Mouse (Mus musculus): ENCODE data around the gene Gm20388. TPM values are rescaled to one million over a fixed set of nuclear protein-coding genes. Genes with fewer than 3 reads are reported as not detected.

Gene Gm20388
- polyA plus RNA-seq, 1 experiment from 2014 or later, result not detected

DNA sequence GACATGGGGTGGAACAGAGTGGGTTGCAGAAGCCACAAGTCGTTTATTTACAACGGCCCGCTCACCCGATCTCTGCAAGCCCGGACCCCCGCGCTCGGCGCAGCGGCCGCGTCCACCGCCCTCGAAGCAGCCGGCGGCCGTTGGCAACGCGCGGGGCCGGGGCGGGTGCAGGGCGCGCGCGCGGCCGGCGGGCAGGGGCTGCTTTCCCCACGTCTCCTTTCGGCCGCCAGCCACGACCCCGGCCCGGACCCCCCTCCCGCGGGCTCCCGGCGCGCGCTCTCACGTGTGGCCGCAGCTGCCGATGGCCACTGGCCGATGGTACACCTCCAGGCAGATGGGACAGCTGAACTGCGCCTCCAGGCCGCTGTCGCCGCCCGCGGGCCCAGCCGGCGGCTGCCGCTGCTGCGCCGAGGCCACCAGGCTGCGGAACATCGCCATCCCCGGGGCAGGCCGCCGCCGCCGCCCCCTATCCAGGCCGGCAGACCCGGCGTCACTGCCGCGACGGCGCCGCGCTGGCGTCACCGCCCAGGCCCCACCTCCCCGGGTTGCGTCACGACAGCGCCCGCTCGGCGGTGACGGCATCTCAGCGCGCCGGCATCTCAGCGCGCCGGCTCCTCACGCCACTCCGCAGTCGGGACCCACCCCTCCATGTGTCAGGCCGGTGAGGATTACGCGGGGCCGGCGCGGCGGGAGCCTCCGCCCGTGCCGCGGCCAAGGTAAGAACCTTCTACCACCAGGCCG is 2565.1 kb downstream of the Gm20388 start, which contains the start of the genes Rnf166 and Ctu2:
Rnf166 (minus strand) TSS at position 485 of the 741 bp plus-strand sequence.
Ctu2 (plus strand) TSS at position 564 of the 741 bp plus-strand sequence.
- Histone ChIP-seq H3K27ac (replicated peaks) (peak within 1 kb of the TSS; percentile 90), H3K27me3 (replicated peaks) (no peaks in the 10 kb centered on the region), H3K9ac (peak within 1 kb of the TSS; percentile 98), H3K4me2 (peak within 1 kb of the TSS; percentile 92), H3K9me3 (no peaks in the 10 kb centered on the region), H3K4me1 (peaks cover 25% of the 10 kb centered on the region), H3K36me3 (peaks cover 65% of the 10 kb centered on the region), H3K4me3 (peak within 1 kb of the TSS; percentile 99)
- under 1% methylated on average over 103 of the region's 103 CpGs for WGBS
- ATAC-seq (ENCODE audit: extremely low read depth, insufficient number of reproducible peaks, low FRiP score, low TSS enrichment), result peak; percentile 87

DNA sequence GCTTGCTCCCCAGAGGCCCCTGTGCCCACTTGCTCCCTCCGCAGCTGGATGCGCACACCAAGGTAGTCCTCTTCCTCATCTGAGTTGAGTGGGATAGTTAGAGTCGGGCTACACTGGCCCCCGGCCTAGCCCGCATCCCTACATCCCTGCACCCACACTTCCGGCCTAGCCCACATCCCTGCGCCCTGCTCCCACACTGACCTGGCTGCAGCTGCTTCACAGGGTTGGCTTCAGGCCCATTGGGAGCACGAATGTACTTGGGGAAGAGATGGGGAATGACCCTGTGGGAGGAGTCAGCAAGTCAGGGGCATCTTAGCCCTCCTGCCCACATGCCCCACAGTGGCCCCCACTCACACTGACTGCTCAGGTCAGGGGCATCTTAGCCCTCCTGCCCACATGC is 2571.8 kb downstream of the Gm20388 start:
- ATAC-seq (ENCODE audit: extremely low read depth, insufficient number of reproducible peaks, low FRiP score, low TSS enrichment), result no peak
- 92% methylated on average over 8 of the region's 8 CpGs for WGBS
- H3K4me1 ChIP-seq, result no peaks in the 10 kb centered on the region

GRCm38 (mm10) chr8:122483877-122484276 is 2573.2 kb downstream of the Gm20388 start:
- no peaks in the 10 kb centered on the region for H3K9me3 ChIP-seq
- ATAC-seq (ENCODE audit: extremely low read depth, insufficient number of reproducible peaks, low FRiP score, low TSS enrichment), result no peak
- no peak overlapping the region for H3K9ac ChIP-seq
- peaks cover 99% of the 10 kb centered on the region for H3K36me3 ChIP-seq
- no peak overlapping the region for H3K4me3 ChIP-seq
- 97% methylated on average over 7 of the region's 7 CpGs for WGBS
- no peak overlapping the region for H3K27ac ChIP-seq (replicated peaks)
- no peaks in the 10 kb centered on the region for H3K27me3 ChIP-seq (replicated peaks)
- H3K4me1 ChIP-seq, result no peaks in the 10 kb centered on the region
- H3K4me2 ChIP-seq, result no peak overlapping the region

More for the DNA sequence above, 2571.8 kb downstream of the Gm20388 start:
- H3K27ac ChIP-seq (replicated peaks), result no peak overlapping the region
- H3K9me3 ChIP-seq, result no peaks in the 10 kb centered on the region
- peaks cover 99% of the 10 kb centered on the region for H3K36me3 ChIP-seq
- H3K9ac ChIP-seq, result no peak overlapping the region
- no peak overlapping the region for H3K4me3 ChIP-seq
- no peaks in the 10 kb centered on the region for H3K27me3 ChIP-seq (replicated peaks)
- no peak overlapping the region for H3K4me2 ChIP-seq

DNA sequence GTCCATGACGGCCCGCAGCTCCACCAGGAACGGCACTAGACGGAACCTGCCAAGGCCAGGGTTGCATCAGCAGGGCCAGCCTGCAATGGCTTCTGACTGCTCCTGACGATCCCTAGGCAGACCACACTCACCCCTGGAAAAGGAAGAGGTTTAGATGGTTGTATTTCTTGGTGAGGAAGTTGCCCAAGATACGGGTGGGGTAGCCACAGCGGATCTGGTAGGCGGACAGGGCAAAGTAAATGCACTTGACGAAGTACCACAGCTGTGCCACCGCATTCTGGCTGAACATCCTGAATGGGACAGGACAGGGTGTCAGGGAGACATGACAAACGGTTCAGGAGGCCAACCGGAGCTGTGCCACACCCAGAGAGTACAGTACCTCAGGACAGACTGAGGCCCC is 2574.2 kb downstream of the Gm20388 start:
- peaks cover 99% of the 10 kb centered on the region for H3K36me3 ChIP-seq
- H3K9me3 ChIP-seq, result no peaks in the 10 kb centered on the region
- no peak for ATAC-seq (ENCODE audit: extremely low read depth, insufficient number of reproducible peaks, low FRiP score, low TSS enrichment)
- H3K4me1 ChIP-seq, result no peaks in the 10 kb centered on the region
- no peak overlapping the region for H3K4me3 ChIP-seq
- no peak overlapping the region for H3K9ac ChIP-seq
- no peaks in the 10 kb centered on the region for H3K27me3 ChIP-seq (replicated peaks)
- 91% methylated on average over 12 of the region's 12 CpGs for WGBS
- no peak overlapping the region for H3K4me2 ChIP-seq
- no peak overlapping the region for H3K27ac ChIP-seq (replicated peaks)

DNA sequence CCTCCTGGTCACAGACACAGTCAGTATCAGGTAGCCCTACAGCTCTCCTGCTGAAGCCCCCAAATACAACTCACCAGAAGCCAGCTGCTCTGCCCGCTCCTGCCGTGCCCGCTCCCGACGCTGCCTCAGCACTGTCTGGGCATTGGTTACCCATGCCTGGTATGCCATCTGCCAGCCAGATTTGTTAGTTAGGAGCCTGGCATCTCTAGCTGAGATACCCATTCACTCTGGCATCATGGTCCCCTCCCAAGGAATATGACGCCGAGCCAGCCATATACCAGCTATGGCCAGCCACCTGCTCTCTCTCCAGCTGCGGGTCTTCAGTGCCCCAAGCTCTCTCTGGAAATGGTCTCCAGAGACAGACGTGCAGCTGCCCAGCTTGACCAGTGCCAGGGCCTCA is 2577.7 kb downstream of the Gm20388 start:
- Histone ChIP-seq H3K4me3 (no peak overlapping the region), H3K9ac (no peak overlapping the region), H3K36me3 (peaks cover 97% of the 10 kb centered on the region), H3K4me2 (no peak overlapping the region), H3K27ac (replicated peaks) (no peak overlapping the region), H3K4me1 (no peaks in the 10 kb centered on the region), H3K27me3 (replicated peaks) (no peaks in the 10 kb centered on the region), H3K9me3 (no peaks in the 10 kb centered on the region)
- WGBS, result 94% methylated on average over 9 of the region's 9 CpGs
- no peak for ATAC-seq (ENCODE audit: extremely low read depth, insufficient number of reproducible peaks, low FRiP score, low TSS enrichment)

- H3K27ac ChIP-seq (replicated peaks), result peak overlapping the region; percentile 48; the same call in 1 of the 2 replicates
- no peak for ATAC-seq (ENCODE audit: extremely low read depth, insufficient number of reproducible peaks, low FRiP score, low TSS enrichment)
- no peak overlapping the region for H3K9ac ChIP-seq
- H3K9me3 ChIP-seq, result no peaks in the 10 kb centered on the region
- no peak overlapping the region for H3K4me3 ChIP-seq
- WGBS, result 81% methylated on average over 12 of the region's 12 CpGs
- no peaks in the 10 kb centered on the region for H3K4me1 ChIP-seq
- H3K4me2 ChIP-seq, result no peak overlapping the region
- H3K36me3 ChIP-seq, result peaks cover 93% of the 10 kb centered on the region
- no peaks in the 10 kb centered on the region for H3K27me3 ChIP-seq (replicated peaks)
Measured at GRCm38 (mm10) chr8:122497016-122497734, 2586.5 kb downstream of the Gm20388 start.

- H3K4me1 ChIP-seq, result no peaks in the 10 kb centered on the region
- peaks cover 86% of the 10 kb centered on the region for H3K36me3 ChIP-seq
- H3K4me2 ChIP-seq, result no peak overlapping the region
- H3K27ac ChIP-seq (replicated peaks), result peak overlapping the region; percentile 48; the same call in 1 of the 2 replicates
- no peaks in the 10 kb centered on the region for H3K9me3 ChIP-seq
- H3K4me3 ChIP-seq, result no peak overlapping the region
- no peak for ATAC-seq (ENCODE audit: extremely low read depth, insufficient number of reproducible peaks, low FRiP score, low TSS enrichment)
- no peaks in the 10 kb centered on the region for H3K27me3 ChIP-seq (replicated peaks)
- no peak overlapping the region for H3K9ac ChIP-seq
- 71% methylated on average over 17 of the region's 17 CpGs for WGBS
Measured at GRCm38 (mm10) chr8:122497912-122498311, 2587.3 kb downstream of the Gm20388 start.

- no peaks in the 10 kb centered on the region for H3K4me1 ChIP-seq
- 35% methylated on average over 10 of the region's 10 CpGs for WGBS
- H3K9ac ChIP-seq, result no peak overlapping the region
- no peak overlapping the region for H3K27ac ChIP-seq (replicated peaks)
- H3K4me2 ChIP-seq, result no peak overlapping the region
- no peak overlapping the region for H3K4me3 ChIP-seq
- H3K27me3 ChIP-seq (replicated peaks), result no peaks in the 10 kb centered on the region
- peaks cover 81% of the 10 kb centered on the region for H3K36me3 ChIP-seq
- 0 out of 2 replicates have a peak, but pooled peaks have one; percentile 9 for ATAC-seq (ENCODE audit: extremely low read depth, insufficient number of reproducible peaks, low FRiP score, low TSS enrichment)
- no peaks in the 10 kb centered on the region for H3K9me3 ChIP-seq
Measured at GRCm38 (mm10) chr8:122500856-122501255, 2590.2 kb downstream of the Gm20388 start.

GRCm38 (mm10) chr8:122511552-122511951 is 2600.9 kb downstream of the Gm20388 start:
- Histone ChIP-seq H3K27ac (replicated peaks) (peak overlapping the region; percentile 78), H3K36me3 (peaks cover 26% of the 10 kb centered on the region), H3K4me1 (peaks cover 48% of the 10 kb centered on the region), H3K9ac (peak overlapping the region; percentile 65), H3K4me2 (peak overlapping the region; percentile 9; the same call in 1 of the 2 replicates), H3K4me3 (no peak overlapping the region), H3K27me3 (replicated peaks) (no peaks in the 10 kb centered on the region), H3K9me3 (no peaks in the 10 kb centered on the region)
- ATAC-seq (ENCODE audit: extremely low read depth, insufficient number of reproducible peaks, low FRiP score, low TSS enrichment), result 0 out of 2 replicates have a peak, but pooled peaks have one; percentile 14
- WGBS, result 53% methylated on average over 16 of the region's 16 CpGs

GRCm38 (mm10) chr8:122512392-122512791 is 2601.8 kb downstream of the Gm20388 start:
- WGBS, result 67% methylated on average over 7 of the region's 7 CpGs
- H3K9me3 ChIP-seq, result no peaks in the 10 kb centered on the region
- no peak overlapping the region for H3K9ac ChIP-seq
- H3K27ac ChIP-seq (replicated peaks), result peak overlapping the region; percentile 78
- peaks cover 56% of the 10 kb centered on the region for H3K4me1 ChIP-seq
- no peak overlapping the region for H3K4me3 ChIP-seq
- peaks cover 21% of the 10 kb centered on the region for H3K36me3 ChIP-seq
- ATAC-seq (ENCODE audit: extremely low read depth, insufficient number of reproducible peaks, low FRiP score, low TSS enrichment), result no peak
- H3K27me3 ChIP-seq (replicated peaks), result no peaks in the 10 kb centered on the region
- H3K4me2 ChIP-seq, result no peak overlapping the region

DNA sequence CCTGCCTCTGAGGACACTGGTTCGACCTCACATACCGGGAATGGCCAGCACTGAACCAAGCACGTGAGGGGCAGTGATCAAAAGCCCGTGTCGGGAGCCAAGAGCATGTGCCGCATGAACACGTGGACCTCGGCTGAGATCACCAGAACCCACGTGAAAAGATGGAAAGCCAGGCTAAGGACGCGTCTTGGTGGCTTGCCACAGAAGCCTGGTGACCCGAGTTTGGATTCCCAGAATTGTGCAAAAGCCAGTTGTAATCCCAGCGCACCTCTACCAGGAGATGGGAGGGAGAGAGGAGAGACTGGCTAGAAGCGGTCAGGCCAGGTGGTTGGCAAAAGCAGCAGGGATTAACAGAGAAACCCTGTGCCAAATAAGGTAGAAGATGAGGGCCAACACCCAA is 2605.1 kb downstream of the Gm20388 start:
- H3K9me3 ChIP-seq, result no peaks in the 10 kb centered on the region
- H3K36me3 ChIP-seq, result peaks cover 17% of the 10 kb centered on the region
- ATAC-seq (ENCODE audit: extremely low read depth, insufficient number of reproducible peaks, low FRiP score, low TSS enrichment), result no peak
- 85% methylated on average over 14 of the region's 14 CpGs for WGBS
- no peaks in the 10 kb centered on the region for H3K27me3 ChIP-seq (replicated peaks)
- no peak overlapping the region for H3K4me3 ChIP-seq
- peaks cover 86% of the 10 kb centered on the region for H3K4me1 ChIP-seq
- H3K27ac ChIP-seq (replicated peaks), result peak overlapping the region; percentile 85; the same call in 1 of the 2 replicates
- H3K9ac ChIP-seq, result no peak overlapping the region
- H3K4me2 ChIP-seq, result no peak overlapping the region

Data from heart, embryonic 13.5 days (tissue).